Mouse (Mus musculus): Measurements from ENCODE around the gene Skint11.
"Not testable (repeated sequence)": the region's sequence is repeated elsewhere in the genome, so short reads cannot be mapped to it uniquely, and the experiment has no call there.

Gene Skint11

GRCm38 (mm10) chr4:114163084-114163483 lies at the start of gene Skint11:
TSS of gene Skint11 (plus strand) at chr4:114163384.
- DNase-seq (ENCODE audit: low read depth in 1 of 2, low spot score in 2 of 2) = no peak

- DNase-seq (ENCODE audit: low read depth in 1 of 2, low spot score in 2 of 2) = no peak
These were observed 2.0 kb upstream of the Skint11 start for GRCm38 (mm10) chr4:114161149-114161548.

DNA sequence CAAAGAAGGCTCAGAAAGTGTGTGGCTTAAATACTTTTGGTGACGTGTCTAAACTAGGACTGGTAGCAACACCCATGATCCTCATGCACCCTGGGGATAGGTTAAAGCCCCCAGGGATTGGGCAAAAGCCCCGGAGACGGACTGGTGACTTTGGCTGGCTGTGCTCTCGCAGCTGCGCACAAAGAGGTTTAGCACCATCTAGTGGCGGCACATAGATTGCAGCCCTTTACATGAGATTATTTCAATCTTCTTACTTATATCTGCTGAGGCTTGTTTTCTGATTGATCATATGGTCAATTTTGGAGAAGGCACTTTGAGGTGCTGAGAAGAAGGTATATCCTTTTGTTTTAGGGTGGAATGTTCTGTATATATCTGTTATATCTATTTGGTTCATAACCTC lies 9.7 kb downstream of the Skint11 start:
- DNase-seq (ENCODE audit: low read depth in 1 of 2, low spot score in 2 of 2) = not testable (repeated sequence)

DNA sequence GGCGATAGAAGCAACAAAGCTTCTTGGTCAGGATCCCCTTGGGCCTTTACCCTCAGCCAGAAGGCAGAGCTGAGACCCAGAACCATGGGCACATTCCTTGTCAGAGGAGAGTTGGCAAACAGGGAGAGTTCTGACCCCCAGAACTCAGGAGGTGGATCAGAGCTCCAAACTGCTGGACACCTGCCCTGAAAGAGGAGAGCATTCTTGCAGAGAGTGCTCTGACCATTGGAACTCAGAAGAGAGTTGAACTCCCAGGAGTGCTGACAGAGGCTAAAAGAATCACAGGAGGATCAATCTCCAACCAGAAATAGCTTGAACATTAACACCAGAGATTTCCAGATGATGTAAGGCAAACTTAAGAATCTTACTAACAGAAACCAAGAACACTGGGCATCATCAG lies 93.7 kb downstream of the Skint11 start:
- DNase-seq (ENCODE audit: low read depth in 1 of 2, low spot score in 2 of 2) = not testable (repeated sequence)
